Mouse (Mus musculus) ovary, adult 18-20 months (tissue): ENCODE measurements around the gene Ston2.
A peak's percentile ranks its signal among the peaks of the same experiment; 100 is the strongest.
"Not testable (repeated sequence)": the region's sequence is repeated elsewhere in the genome, so short reads cannot be mapped to it uniquely, and the experiment has no call there.

Source experiments
- DNase-seq: peaks from one replicate; pipeline ENCODE4 v3.0.0; 2022; ENCODE audit warnings: low spot score, mixed read lengths

Ston2 gene

GRCm38 (mm10) chr12:91590716-91591115 lies 197.5 kb downstream of the Ston2 start:
- peak; percentile 32 for DNase-seq

- DNase-seq = peak; percentile 90
Measured at GRCm38 (mm10) chr12:91589847-91590690, 198.1 kb downstream of the Ston2 start, which contains the start of gene Gtf2a1. Gene Gtf2a1 (minus strand): TSS chr12:91590487.

GRCm38 (mm10) chr12:91589542-91589846 lies 198.7 kb downstream of the Ston2 start:
- no peak for DNase-seq

GRCm38 (mm10) chr12:91588670-91589541 lies 199.3 kb downstream of the Ston2 start:
- DNase-seq = peak; percentile 21

GRCm38 (mm10) chr12:91588176-91588669 lies 200.0 kb downstream of the Ston2 start:
- DNase-seq = peak; percentile 90

- DNase-seq = no peak
Measured at GRCm38 (mm10) chr12:91587491-91588033, 200.6 kb downstream of the Ston2 start.

- no peak for DNase-seq
Measured at GRCm38 (mm10) chr12:91587077-91587476, 201.1 kb downstream of the Ston2 start.

GRCm38 (mm10) chr12:91585815-91586214 lies 202.4 kb downstream of the Ston2 start:
- DNase-seq = not testable (repeated sequence)

GRCm38 (mm10) chr12:91585206-91585605 lies 203.0 kb downstream of the Ston2 start:
- no peak for DNase-seq

GRCm38 (mm10) chr12:91583409-91583808 lies 204.8 kb downstream of the Ston2 start:
- DNase-seq = no peak
